Mouse (Mus musculus): Measurements from ENCODE around the gene Fgfr1op.

The Fgfr1op gene

DNA sequence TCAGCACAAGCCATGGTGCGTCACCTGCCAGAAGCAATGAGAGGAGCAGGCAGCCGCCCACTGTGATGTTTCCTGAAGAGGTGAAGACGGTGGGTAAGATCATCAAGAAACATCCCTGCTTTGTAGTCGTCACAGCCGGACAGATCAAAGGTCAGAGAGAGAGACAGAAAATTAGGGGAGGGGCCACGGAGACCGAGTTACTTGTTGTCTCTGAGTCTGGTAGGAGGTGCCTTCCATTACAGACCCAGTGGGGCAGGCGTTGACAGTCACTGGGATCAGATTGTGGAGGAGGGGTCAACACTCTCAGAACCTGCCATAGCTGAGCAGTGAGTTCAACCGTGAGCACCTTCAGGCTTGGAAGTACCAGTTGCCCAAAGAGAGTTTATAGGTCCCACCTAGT is 63.3 kb downstream of the Fgfr1op start:
- DNase-seq (ENCODE audit: low spot score), result no peak

DNA sequence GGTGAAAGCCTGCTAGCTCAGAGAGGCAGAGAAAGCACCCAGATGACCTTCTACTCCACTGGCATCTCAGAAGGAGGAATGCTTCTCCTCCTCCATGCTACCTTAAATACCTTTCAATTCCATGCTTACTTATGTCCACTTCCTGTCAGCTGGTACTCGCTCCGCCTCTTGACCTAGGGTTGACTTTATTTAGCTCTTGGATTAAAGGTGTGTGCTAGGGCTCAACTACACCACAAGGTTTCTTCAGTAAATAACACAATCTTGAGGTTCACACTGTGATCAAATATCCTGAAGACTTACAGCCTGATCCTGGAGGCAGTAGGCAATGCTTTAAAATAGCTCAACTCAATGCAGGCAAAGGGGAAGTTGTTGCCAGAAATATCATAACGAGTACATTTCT is 64.3 kb downstream of the Fgfr1op start:
- no peak for DNase-seq (ENCODE audit: low spot score)

DNA sequence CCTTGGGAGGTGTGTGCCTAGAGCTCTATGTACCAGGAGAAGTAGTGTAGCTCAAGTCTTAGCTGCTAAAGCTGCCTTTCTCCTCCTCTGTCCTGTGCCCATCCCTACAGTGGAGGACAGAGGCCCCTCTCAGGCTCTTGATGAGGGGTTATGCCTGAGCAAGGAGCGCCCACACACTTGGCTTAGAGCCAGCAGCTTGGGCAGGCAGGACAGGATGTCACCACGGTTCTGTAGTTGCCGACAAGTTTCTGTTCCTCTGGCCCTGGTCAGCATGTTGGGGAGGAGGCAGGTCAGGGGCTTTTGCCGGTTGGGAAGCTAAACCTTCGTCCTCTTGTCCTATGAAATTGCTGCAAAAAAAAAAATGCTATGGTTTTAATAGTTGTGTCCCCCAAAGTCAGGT is 66.8 kb downstream of the Fgfr1op start:
- no peak for DNase-seq (ENCODE audit: low spot score)

DNA sequence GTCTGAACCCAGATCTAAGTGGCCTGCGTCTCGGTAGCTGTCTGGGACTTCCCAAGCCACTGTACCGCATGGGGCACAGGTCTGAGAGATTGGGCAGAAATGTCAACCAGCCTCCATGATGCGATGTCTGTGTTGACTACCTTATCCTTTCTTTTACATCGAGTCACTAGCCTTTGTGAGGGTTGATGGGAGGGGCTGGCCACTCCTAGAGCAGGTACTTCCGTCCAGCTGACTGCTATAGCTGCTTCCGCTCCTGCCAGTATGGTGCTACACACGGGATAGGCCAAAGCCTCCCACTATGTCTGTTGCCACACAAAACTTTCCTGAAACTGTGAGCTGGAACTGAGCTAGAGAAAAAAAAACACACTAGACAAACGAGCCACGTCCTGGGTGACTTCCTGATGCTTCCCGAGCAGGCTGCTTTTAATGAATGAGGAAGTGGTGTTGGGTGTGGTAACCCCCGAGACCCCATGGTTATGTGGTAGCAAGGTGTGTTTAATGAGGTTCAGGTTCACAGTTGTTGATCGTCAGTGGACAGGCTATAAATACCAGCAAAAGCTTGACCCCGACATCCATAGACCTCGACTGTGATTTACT is 68.4 kb downstream of the Fgfr1op start:
- no peak for DNase-seq (ENCODE audit: low spot score)

DNA sequence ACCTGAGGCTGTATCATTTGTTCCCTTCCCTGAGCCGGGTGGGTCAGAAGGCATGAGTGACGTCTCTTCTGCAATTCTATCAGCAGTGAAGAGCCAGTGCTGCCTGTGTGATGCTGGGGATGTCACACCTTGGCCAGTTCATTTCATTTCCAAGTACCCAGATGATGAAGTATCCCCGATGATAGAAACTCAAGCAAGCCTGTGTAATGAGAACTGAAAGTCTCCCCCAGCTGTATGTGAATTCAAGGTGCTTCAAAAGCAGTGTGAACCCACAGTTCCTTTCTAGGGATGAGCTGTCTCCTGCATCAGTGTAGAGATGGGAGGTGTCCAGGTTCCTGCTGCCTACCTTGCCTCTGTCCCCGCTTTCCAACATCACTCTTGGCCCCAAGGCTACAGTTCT is 69.2 kb downstream of the Fgfr1op start:
- no peak for DNase-seq (ENCODE audit: low spot score)

DNA sequence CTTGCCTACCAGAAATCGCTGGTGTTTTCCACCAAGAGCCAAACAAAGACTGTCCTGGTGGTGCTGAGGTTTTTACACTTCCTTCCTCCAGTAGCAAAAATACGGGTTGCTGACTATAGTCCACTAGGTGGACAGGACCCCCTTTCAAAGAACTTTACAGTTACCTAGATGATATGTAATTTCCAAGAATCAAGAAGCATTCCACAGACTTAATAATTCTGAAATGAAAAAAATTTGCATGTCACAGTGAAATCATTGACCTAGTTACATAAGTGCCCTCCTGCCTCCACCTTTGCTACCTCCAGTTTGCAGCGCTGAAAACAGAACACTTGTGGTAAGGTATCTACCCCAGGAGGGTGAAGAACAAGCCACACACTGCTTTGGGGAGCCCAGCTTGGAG is 70.4 kb downstream of the Fgfr1op start, which contains the start of gene Ccr6:
TSS of gene Ccr6 (plus strand) at position 301 of the 400 bp plus-strand sequence.
- DNase-seq (ENCODE audit: low spot score), result no peak

DNA sequence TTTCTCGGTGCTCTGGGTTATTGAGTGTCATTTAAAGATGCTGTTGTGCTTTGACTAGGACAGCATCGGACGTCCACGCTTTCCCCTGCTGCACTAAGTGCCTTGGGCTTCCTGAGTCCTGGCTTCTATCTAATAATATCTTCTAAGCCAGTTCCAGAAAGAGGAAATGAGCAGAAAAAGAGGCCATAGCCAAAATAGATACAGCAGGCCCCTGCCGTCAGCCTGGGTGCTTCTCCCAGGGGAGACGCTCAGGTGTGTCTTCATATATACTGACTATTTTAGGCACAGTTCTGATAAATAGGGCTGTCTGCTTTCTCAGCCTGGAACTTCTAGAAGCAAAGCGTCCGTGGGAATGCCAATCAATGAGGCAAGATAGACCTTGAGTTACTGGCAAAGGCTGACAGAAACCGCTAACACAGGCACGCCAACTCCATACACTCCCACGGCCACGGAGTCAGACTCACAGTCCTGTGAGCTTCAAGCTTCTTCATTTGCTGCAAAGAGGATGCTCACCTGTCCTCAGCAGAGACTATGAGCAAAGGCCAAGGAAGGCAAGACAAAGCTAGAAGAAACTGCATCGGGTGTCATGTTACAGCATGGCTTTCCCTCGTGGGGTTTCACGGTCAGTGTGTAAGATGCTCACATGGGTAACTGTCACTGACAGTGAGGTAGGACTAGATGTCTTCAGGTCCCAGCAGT is 72.9 kb downstream of the Fgfr1op start:
- no peak for DNase-seq (ENCODE audit: low spot score)

DNA sequence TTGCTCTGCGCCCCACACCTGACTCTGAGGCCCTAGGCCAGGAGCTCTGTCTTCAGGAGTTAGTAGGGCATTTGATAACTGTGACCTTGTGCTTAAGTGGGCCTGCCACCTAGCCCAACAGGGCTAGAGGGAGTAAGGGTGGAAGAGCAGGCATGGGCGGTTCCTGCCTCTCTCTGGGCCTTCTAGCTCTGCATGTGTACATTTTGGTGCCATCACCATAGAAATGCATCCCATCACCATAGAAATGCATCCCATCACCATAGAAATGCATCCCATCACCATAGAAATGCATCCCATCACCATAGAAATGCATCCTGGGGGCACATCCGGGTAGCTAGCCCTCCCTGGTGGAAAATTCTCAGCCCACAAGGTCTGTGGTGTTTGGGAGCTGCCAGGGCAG is 74.3 kb downstream of the Fgfr1op start:
- no peak for DNase-seq (ENCODE audit: low spot score)

DNA sequence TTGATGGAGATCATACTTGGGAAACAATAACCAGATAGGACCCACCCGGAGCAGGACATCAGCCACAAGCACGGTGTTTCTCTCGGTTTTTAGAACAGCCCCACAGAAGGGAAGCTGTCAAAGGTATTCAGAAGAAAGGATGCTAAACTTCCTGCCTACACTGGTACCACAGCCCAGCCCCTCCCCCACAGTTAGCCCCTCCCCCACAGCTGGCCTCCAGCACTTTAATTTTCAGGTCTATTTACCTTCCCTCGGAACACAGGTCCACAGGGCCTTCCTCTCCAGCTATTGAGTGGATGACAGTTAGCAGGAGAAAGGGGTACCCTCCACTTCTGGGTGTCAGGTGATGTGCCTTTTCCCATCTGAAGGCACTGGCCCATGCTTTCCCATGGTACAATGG is 75.2 kb downstream of the Fgfr1op start:
- DNase-seq (ENCODE audit: low spot score), result no peak

DNA sequence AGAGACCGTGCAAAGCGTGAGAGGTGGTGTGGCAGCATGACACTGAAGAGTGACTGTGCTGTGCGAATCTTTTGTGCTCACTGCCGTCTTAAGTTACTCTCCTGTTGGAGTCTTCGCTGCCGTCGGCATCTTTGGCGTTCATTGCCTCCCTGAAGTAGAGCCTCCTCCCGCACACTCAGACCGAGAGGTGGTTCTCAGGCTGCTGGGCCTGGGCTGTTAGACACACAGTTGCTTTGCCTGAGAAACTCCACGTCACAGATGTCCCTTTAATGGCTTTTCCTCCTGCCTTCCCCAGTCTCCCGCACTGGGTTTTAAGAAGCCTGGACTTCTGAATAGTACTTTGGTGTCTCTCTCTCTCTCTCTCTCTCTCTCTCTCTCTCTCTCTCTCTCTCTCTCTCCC is 76.3 kb downstream of the Fgfr1op start:
- no peak for DNase-seq (ENCODE audit: low spot score)

DNA sequence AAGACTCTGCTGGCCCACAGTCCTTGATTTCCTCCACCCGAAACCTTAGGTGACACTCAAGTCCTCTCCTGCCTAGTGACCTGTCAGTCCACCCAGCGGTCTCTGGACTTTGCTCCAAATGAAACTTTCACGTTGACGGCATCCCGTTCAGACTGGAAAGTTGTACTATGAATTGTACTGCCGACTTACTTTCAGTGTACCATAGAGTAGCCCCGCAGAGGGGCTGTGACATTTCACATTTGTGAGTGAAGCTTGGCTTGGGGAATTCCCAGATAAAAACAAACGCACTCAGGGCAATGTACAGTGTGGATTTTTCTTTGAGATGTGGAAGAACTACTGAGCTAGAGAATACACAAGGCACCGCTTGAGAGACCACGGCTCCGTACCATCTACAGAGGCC is 76.9 kb downstream of the Fgfr1op start:
- no peak for DNase-seq (ENCODE audit: low spot score)

DNA sequence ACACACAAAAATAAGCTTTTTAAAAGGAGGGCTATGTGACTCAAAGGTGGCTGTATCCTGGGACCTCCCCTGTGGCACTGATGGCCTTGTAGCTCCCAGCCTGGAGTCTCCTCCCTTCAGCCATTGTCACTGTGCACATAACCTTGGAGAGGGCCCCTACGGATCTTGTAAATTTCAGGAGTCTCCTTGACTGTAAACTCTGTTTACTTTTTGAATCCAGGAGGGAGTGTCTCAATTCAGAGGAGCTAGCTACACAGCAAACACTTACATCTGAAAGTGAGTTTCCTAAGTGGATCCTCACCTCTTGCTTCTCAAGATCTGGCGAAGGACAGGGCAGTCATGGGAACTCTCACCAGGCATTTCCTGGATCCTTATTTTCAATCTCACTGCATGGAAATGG is 78.8 kb downstream of the Fgfr1op start:
- DNase-seq (ENCODE audit: low spot score), result no peak

DNA sequence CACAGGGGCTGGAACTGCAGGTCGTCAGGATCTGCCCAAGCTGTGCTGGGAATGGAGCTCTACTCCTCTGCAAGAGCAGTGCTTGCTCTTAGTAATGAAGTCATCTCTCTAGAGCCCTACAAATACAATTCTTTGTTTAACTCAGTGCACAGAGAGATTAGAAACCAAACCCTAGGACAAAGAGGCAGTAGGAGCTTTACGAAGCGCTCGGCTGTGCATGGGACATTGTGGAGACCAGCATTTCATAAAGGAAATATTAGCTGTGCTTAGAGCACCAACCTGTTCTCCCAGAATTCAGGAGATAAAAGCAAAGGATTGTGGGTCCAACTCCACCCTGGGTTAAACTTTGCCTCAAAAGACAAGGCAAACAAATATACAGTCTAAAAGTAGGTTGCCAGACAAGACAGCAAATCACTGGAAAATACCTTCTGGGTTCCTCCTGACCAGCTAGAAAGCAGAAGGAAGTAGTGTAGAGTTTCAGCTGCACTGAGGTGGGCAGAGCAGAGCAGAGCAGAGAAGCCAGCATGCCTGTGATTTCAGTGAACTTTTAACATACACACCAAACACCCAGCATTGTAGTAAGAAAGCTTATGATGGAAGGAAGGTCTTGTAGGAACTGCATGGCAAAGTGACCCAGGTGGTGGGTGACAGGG is 80.9 kb downstream of the Fgfr1op start:
- DNase-seq (ENCODE audit: low spot score), result no peak
